Mouse (Mus musculus): ENCODE data around the gene Azin2.

GRCm38 (mm10) chr4:128918187-128918586 lies 44.1 kb downstream of the Azin2 start:
- TF ChIP-seq CTCF (conservative IDR thresholded peaks at IDR 0.05 in 1 of 2, IDR thresholded peaks at IDR 0.05 in 1 of 2; ENCODE audit: low read depth in 2 of 2, low read length in 2 of 2) (no peak), RCOR1 (conservative IDR thresholded peaks at IDR 0.05; ENCODE audit: low read depth, low read length) (no peak), USF2 (conservative IDR thresholded peaks at IDR 0.05; ENCODE audit: low read depth, low read length) (no peak)
